Mouse (Mus musculus) lung, postnatal 0 days (tissue): ENCODE measurements around the gene Uqcc2. TPM values are rescaled to one million over a fixed set of nuclear protein-coding genes. Genes with fewer than 3 reads are reported as not detected.

ENCODE experiments used
- ATAC-seq: fragments of 200-750 bp; cut with Nextera tagmentation; 2 replicates; pipeline ENCODE4 v1.8.0; 2017; ENCODE audit warnings: moderate library complexity
- DNase-seq: peaks from one replicate; pipeline ENCODE4 v3.0.0-alpha.2; 2016; ENCODE audit warnings: low spot score
- H3K27ac ChIP-seq: fragments of 300-500 bp; sonication (generic); 2 replicates; pipeline ENCODE4 v1.5.1; 2014; ENCODE audit warnings: antibody characterized with exemption, mild to moderate bottlenecking, low read length, mixed read lengths
- H3K27me3 ChIP-seq: fragments of 300-500 bp; sonication (generic); replicated peaks from 2 replicates; pipeline ENCODE4 v1.6.1; 2014; ENCODE audit warnings: low read length, mixed read lengths; ENCODE audit not compliant: insufficient read depth
- H3K36me3 ChIP-seq: fragments of 300-500 bp; sonication (generic); 2 replicates; pipeline ENCODE4 v1.6.1; 2014; ENCODE audit warnings: low read length, mixed read lengths; ENCODE audit not compliant: insufficient read depth
- H3K4me1 ChIP-seq: fragments of 300-500 bp; sonication (generic); 2 replicates; pipeline ENCODE4 v1.6.1; 2014; ENCODE audit warnings: antibody characterized with exemption, low read depth, low read length, mixed read lengths; ENCODE audit not compliant: insufficient read depth
- H3K4me2 ChIP-seq: fragments of 300-500 bp; sonication (generic); replicated peaks from 2 replicates; pipeline ENCODE4 v1.6.1; 2014; ENCODE audit warnings: low read depth, mild to moderate bottlenecking, low read length, moderate library complexity, mixed read lengths
- H3K4me3 ChIP-seq: fragments of 300-500 bp; sonication (generic); 2 replicates; pipeline ENCODE4 v1.5.1; 2014; ENCODE audit warnings: low read depth, low read length
- H3K9ac ChIP-seq: fragments of 300-500 bp; sonication (generic); replicated peaks from 2 replicates; pipeline ENCODE4 v1.6.1; 2014; ENCODE audit warnings: low read depth, mild to moderate bottlenecking
- H3K9me3 ChIP-seq: fragments of 300-500 bp; sonication (generic); 2 replicates; pipeline ENCODE4 v1.6.1; 2016; ENCODE audit warnings: low read length, mixed read lengths
- CTCF ChIP-seq: IDR thresholded peaks from 2 replicates; pipeline ENCODE4 v1.5.1; 2016; ENCODE audit warnings: antibody characterized with exemption, mild to moderate bottlenecking
- EP300 ChIP-seq: IDR thresholded peaks from 2 replicates; pipeline ENCODE4 v1.6.1; 2016; ENCODE audit warnings: antibody characterized with exemption, mild to moderate bottlenecking, control low read depth
- WGBS: fragments of 180-500 bp; shearing (Covaris S2); extraction: QIAGEN DNeasy Blood & Tissue Kit; methylation state at CpG from one replicate; pipeline ENCODE4 v1.1.7; 2014; 5-methylcytosine and 5-hydroxymethylcytosine counted together
- polyA plus RNA-seq: library from polyadenylated mRNA; unstranded; fragments of >200 nt; fragmentation: Nextera tagmentation; extraction: Ambion mirVana; gene quantifications from 2 replicates; pipeline ENCODE4 v1.2.1, GENCODE M21; 2015

Uqcc2 gene
- polyA plus RNA-seq, 1 experiment from 2014 or later, result 176 TPM

- Histone ChIP-seq H3K9ac (no peak overlapping the region), H3K4me1 (no peaks in the 10 kb centered on the region; the same call in 1 of the 2 replicates), H3K9me3 (no peaks in the 10 kb centered on the region), H3K27me3 (no peaks in the 10 kb centered on the region), H3K27ac (no peak overlapping the region), H3K4me2 (no peak overlapping the region), H3K36me3 (0 out of 2 replicates have a peak, but pooled peaks cover 4% of the 10 kb centered on the region), H3K4me3 (no peak overlapping the region)
- ATAC-seq (no peak), DNase-seq (no peak)
- TF ChIP-seq CTCF, result no peak
- no peak for TF ChIP-seq EP300
- WGBS, result 88% methylated on average over 7 of the region's 7 CpGs
These were observed 9.8 kb downstream of the Uqcc2 start for GRCm38 (mm10) chr17:27123813-27124375.

- no peaks in the 10 kb centered on the region; the same call in 1 of the 2 replicates for H3K4me1 ChIP-seq
- H3K36me3 ChIP-seq, result 0 out of 2 replicates have a peak, but pooled peaks cover 4% of the 10 kb centered on the region
- no peak for DNase-seq
- H3K27ac ChIP-seq, result no peak overlapping the region
- no peak overlapping the region for H3K9ac ChIP-seq
- no peak for TF ChIP-seq CTCF
- TF ChIP-seq EP300, result no peak
- no peak overlapping the region for H3K4me2 ChIP-seq
- H3K4me3 ChIP-seq, result no peak overlapping the region
- no peaks in the 10 kb centered on the region for H3K9me3 ChIP-seq
- WGBS, result 80% methylated on average over 2 of the region's 2 CpGs
- H3K27me3 ChIP-seq, result no peaks in the 10 kb centered on the region
- ATAC-seq, result no peak
These were observed 10.6 kb downstream of the Uqcc2 start for GRCm38 (mm10) chr17:27123103-27123502.

- H3K27me3 ChIP-seq, result no peaks in the 10 kb centered on the region
- no peak overlapping the region for H3K4me2 ChIP-seq
- TF ChIP-seq EP300 (no peak), CTCF (no peak)
- DNase-seq, result no peak
- WGBS, result 77% methylated on average over 11 of the region's 11 CpGs
- H3K36me3 ChIP-seq, result 0 out of 2 replicates have a peak, but pooled peaks cover 4% of the 10 kb centered on the region
- no peaks in the 10 kb centered on the region for H3K9me3 ChIP-seq
- no peak for ATAC-seq
- no peak overlapping the region for H3K27ac ChIP-seq
- H3K4me1 ChIP-seq, result no peaks in the 10 kb centered on the region; the same call in 1 of the 2 replicates
- no peak overlapping the region for H3K4me3 ChIP-seq
- no peak overlapping the region for H3K9ac ChIP-seq
These were observed 11.0 kb downstream of the Uqcc2 start for GRCm38 (mm10) chr17:27122701-27123100.

GRCm38 (mm10) chr17:27121781-27122180 lies 11.9 kb downstream of the Uqcc2 start:
- no peak overlapping the region for H3K4me2 ChIP-seq
- H3K9me3 ChIP-seq, result no peaks in the 10 kb centered on the region
- H3K4me3 ChIP-seq, result no peak overlapping the region
- no peak overlapping the region for H3K27ac ChIP-seq
- ATAC-seq (no peak), DNase-seq (no peak)
- H3K4me1 ChIP-seq, result no peaks in the 10 kb centered on the region; the same call in 1 of the 2 replicates
- TF ChIP-seq CTCF (no peak), EP300 (no peak)
- WGBS, result 89% methylated on average over 7 of the region's 7 CpGs
- H3K27me3 ChIP-seq, result no peaks in the 10 kb centered on the region
- H3K36me3 ChIP-seq, result 0 out of 2 replicates have a peak, but pooled peaks cover 4% of the 10 kb centered on the region
- H3K9ac ChIP-seq, result no peak overlapping the region

- Histone ChIP-seq H3K4me2 (no peak overlapping the region), H3K9me3 (no peaks in the 10 kb centered on the region), H3K4me1 (no peaks in the 10 kb centered on the region; the same call in 1 of the 2 replicates), H3K4me3 (no peak overlapping the region), H3K36me3 (0 out of 2 replicates have a peak, but pooled peaks cover 4% of the 10 kb centered on the region), H3K27ac (no peak overlapping the region), H3K9ac (no peak overlapping the region), H3K27me3 (no peaks in the 10 kb centered on the region)
- 62% methylated on average over 14 of the region's 14 CpGs for WGBS
- no peak for DNase-seq
- no peak for ATAC-seq
- TF ChIP-seq EP300 (no peak), CTCF (no peak)
These were observed 12.4 kb downstream of the Uqcc2 start for GRCm38 (mm10) chr17:27121266-27121665.

- WGBS, result 8% methylated on average over 16 of the region's 18 CpGs
- no peaks in the 10 kb centered on the region; the same call in 1 of the 2 replicates for H3K4me1 ChIP-seq
- H3K36me3 ChIP-seq, result 0 out of 2 replicates have a peak, but pooled peaks cover 4% of the 10 kb centered on the region
- no peak overlapping the region for H3K27ac ChIP-seq
- no peak overlapping the region for H3K9ac ChIP-seq
- no peak overlapping the region for H3K4me2 ChIP-seq
- no peak overlapping the region for H3K4me3 ChIP-seq
- ATAC-seq (no peak), DNase-seq (peak; percentile 48)
- no peaks in the 10 kb centered on the region for H3K9me3 ChIP-seq
- no peaks in the 10 kb centered on the region for H3K27me3 ChIP-seq
- no peak for TF ChIP-seq EP300
- peak; percentile 79 for TF ChIP-seq CTCF
These were observed 13.1 kb downstream of the Uqcc2 start for GRCm38 (mm10) chr17:27120561-27121024.
